Mouse (Mus musculus): ENCODE measurements around the gene Gjc1. TPM values are rescaled to one million over a fixed set of nuclear protein-coding genes. Genes with fewer than 3 reads are reported as not detected.

Gjc1 gene
- polyA plus RNA-seq, 1 experiment from 2014 or later = 75.6 TPM

- Histone ChIP-seq H3K27ac (peak overlapping the region; percentile 39; the same call in 1 of the 2 replicates), H3K4me1 (peaks cover 40% of the 10 kb centered on the region), H3K4me2 (replicated peaks) (no peak overlapping the region), H3K36me3 (peaks cover 16% of the 10 kb centered on the region), H3K9ac (0 out of 2 replicates have a peak overlapping the region, but pooled peaks have one; percentile 48), H3K9me3 (no peaks in the 10 kb centered on the region), H3K4me3 (no peak overlapping the region), H3K27me3 (no peaks in the 10 kb centered on the region)
- ATAC-seq (ENCODE audit: low FRiP score, low read depth) = no peak
- 81% methylated on average over 8 of the region's 8 CpGs for WGBS
Observed at GRCm38 (mm10) chr11:102779081-102779638, 40.3 kb downstream of the Gjc1 start.

- no peak for ATAC-seq (ENCODE audit: low FRiP score, low read depth)
- Histone ChIP-seq H3K9me3 (no peaks in the 10 kb centered on the region), H3K9ac (peak overlapping the region; percentile 48; the same call in 1 of the 2 replicates), H3K4me3 (no peak overlapping the region), H3K27me3 (no peaks in the 10 kb centered on the region), H3K4me2 (replicated peaks) (no peak overlapping the region; the same call in 1 of the 2 replicates), H3K4me1 (peaks cover 40% of the 10 kb centered on the region), H3K27ac (peak overlapping the region; percentile 39; the same call in 1 of the 2 replicates), H3K36me3 (peaks cover 16% of the 10 kb centered on the region)
- 43% methylated on average over 5 of the region's 5 CpGs for WGBS
Observed at GRCm38 (mm10) chr11:102778597-102778996, 40.9 kb downstream of the Gjc1 start.

- Histone ChIP-seq H3K4me1 (peaks cover 40% of the 10 kb centered on the region), H3K27me3 (no peaks in the 10 kb centered on the region), H3K36me3 (peaks cover 16% of the 10 kb centered on the region), H3K4me2 (replicated peaks) (peak overlapping the region; percentile 58), H3K9ac (peak overlapping the region; percentile 54), H3K9me3 (no peaks in the 10 kb centered on the region), H3K4me3 (peak overlapping the region; percentile 28), H3K27ac (peak overlapping the region; percentile 39; the same call in 1 of the 2 replicates)
- 23% methylated on average over 14 of the region's 14 CpGs for WGBS
- ATAC-seq (ENCODE audit: low FRiP score, low read depth) = no peak
Observed at GRCm38 (mm10) chr11:102778165-102778564, 41.3 kb downstream of the Gjc1 start.

GRCm38 (mm10) chr11:102777598-102777997, 41.9 kb downstream of the Gjc1 start:
- Histone ChIP-seq H3K36me3 (peaks cover 16% of the 10 kb centered on the region), H3K9ac (peak overlapping the region; percentile 54), H3K4me2 (replicated peaks) (peak overlapping the region; percentile 58), H3K27ac (no peak overlapping the region), H3K4me3 (peak overlapping the region; percentile 28), H3K9me3 (no peaks in the 10 kb centered on the region), H3K4me1 (peaks cover 40% of the 10 kb centered on the region), H3K27me3 (no peaks in the 10 kb centered on the region)
- WGBS = 31% methylated on average over 21 of the region's 21 CpGs
- no peak for ATAC-seq (ENCODE audit: low FRiP score, low read depth)

- Histone ChIP-seq H3K36me3 (peaks cover 16% of the 10 kb centered on the region), H3K27ac (peak overlapping the region; percentile 96), H3K4me2 (replicated peaks) (peak overlapping the region; percentile 89), H3K9ac (peak overlapping the region; percentile 82), H3K4me1 (peaks cover 55% of the 10 kb centered on the region), H3K27me3 (no peaks in the 10 kb centered on the region), H3K9me3 (no peaks in the 10 kb centered on the region), H3K4me3 (peak overlapping the region; percentile 68)
- under 1% methylated on average over 25 of the region's 25 CpGs for WGBS
- peak; percentile 93 for ATAC-seq (ENCODE audit: low FRiP score, low read depth)
Observed at GRCm38 (mm10) chr11:102774621-102775141, 44.8 kb downstream of the Gjc1 start.

GRCm38 (mm10) chr11:102773713-102774611, 45.5 kb downstream of the Gjc1 start:
- H3K27ac ChIP-seq = peak overlapping the region; percentile 96
- no peaks in the 10 kb centered on the region for H3K27me3 ChIP-seq
- peak overlapping the region; percentile 68 for H3K4me3 ChIP-seq
- WGBS = under 1% methylated on average over 46 of the region's 46 CpGs
- peak overlapping the region; percentile 89 for H3K4me2 ChIP-seq (replicated peaks)
- no peaks in the 10 kb centered on the region for H3K9me3 ChIP-seq
- peaks cover 16% of the 10 kb centered on the region for H3K36me3 ChIP-seq
- H3K9ac ChIP-seq = peak overlapping the region; percentile 82
- H3K4me1 ChIP-seq = peaks cover 53% of the 10 kb centered on the region
- ATAC-seq (ENCODE audit: low FRiP score, low read depth) = peak; percentile 46

GRCm38 (mm10) chr11:102772771-102773700, 46.5 kb downstream of the Gjc1 start:
- Histone ChIP-seq H3K27ac (no peak overlapping the region), H3K36me3 (peaks cover 16% of the 10 kb centered on the region), H3K27me3 (no peaks in the 10 kb centered on the region), H3K4me1 (peaks cover 44% of the 10 kb centered on the region), H3K4me2 (replicated peaks) (no peak overlapping the region), H3K4me3 (no peak overlapping the region), H3K9me3 (no peaks in the 10 kb centered on the region), H3K9ac (no peak overlapping the region)
- no peak for ATAC-seq (ENCODE audit: low FRiP score, low read depth)
- 65% methylated on average over 18 of the region's 18 CpGs for WGBS

GRCm38 (mm10) chr11:102771916-102772714, 47.4 kb downstream of the Gjc1 start:
- Histone ChIP-seq H3K4me1 (peaks cover 37% of the 10 kb centered on the region), H3K36me3 (peaks cover 14% of the 10 kb centered on the region), H3K27ac (no peak overlapping the region), H3K9me3 (no peaks in the 10 kb centered on the region), H3K9ac (0 out of 2 replicates have a peak overlapping the region, but pooled peaks have one; percentile 35), H3K27me3 (no peaks in the 10 kb centered on the region), H3K4me3 (no peak overlapping the region), H3K4me2 (replicated peaks) (no peak overlapping the region)
- WGBS = 35% methylated on average over 16 of the region's 16 CpGs
- ATAC-seq (ENCODE audit: low FRiP score, low read depth) = no peak

GRCm38 (mm10) chr11:102770662-102771435, 48.7 kb downstream of the Gjc1 start:
- H3K4me2 ChIP-seq (replicated peaks) = peak overlapping the region; percentile 14; the same call in 1 of the 2 replicates
- H3K27ac ChIP-seq = peak overlapping the region; percentile 28; the same call in 1 of the 2 replicates
- H3K9me3 ChIP-seq = no peaks in the 10 kb centered on the region
- peaks cover 36% of the 10 kb centered on the region for H3K4me1 ChIP-seq
- H3K27me3 ChIP-seq = no peaks in the 10 kb centered on the region
- no peak overlapping the region; the same call in 1 of the 2 replicates for H3K9ac ChIP-seq
- no peak overlapping the region for H3K4me3 ChIP-seq
- no peak for ATAC-seq (ENCODE audit: low FRiP score, low read depth)
- 0 out of 2 replicates have a peak, but pooled peaks cover 1% of the 10 kb centered on the region for H3K36me3 ChIP-seq
- WGBS = 19% methylated on average over 15 of the region's 15 CpGs

GRCm38 (mm10) chr11:102769993-102770661, 49.4 kb downstream of the Gjc1 start:
- peaks cover 29% of the 10 kb centered on the region for H3K4me1 ChIP-seq
- 74% methylated on average over 12 of the region's 12 CpGs for WGBS
- peak overlapping the region; percentile 39; the same call in 1 of the 2 replicates for H3K9ac ChIP-seq
- no peaks in the 10 kb centered on the region for H3K27me3 ChIP-seq
- H3K9me3 ChIP-seq = no peaks in the 10 kb centered on the region
- no peak overlapping the region for H3K4me2 ChIP-seq (replicated peaks)
- no peaks in the 10 kb centered on the region for H3K36me3 ChIP-seq
- no peak overlapping the region for H3K4me3 ChIP-seq
- ATAC-seq (ENCODE audit: low FRiP score, low read depth) = no peak
- H3K27ac ChIP-seq = peak overlapping the region; percentile 28; the same call in 1 of the 2 replicates
